Mouse (Mus musculus): ENCODE data around the gene Smarcd1. TPM values are rescaled to one million over a fixed set of nuclear protein-coding genes. Genes with fewer than 3 reads are reported as not detected.

The Smarcd1 gene
- polyA plus RNA-seq, 1 experiment, result 510 TPM

DNA sequence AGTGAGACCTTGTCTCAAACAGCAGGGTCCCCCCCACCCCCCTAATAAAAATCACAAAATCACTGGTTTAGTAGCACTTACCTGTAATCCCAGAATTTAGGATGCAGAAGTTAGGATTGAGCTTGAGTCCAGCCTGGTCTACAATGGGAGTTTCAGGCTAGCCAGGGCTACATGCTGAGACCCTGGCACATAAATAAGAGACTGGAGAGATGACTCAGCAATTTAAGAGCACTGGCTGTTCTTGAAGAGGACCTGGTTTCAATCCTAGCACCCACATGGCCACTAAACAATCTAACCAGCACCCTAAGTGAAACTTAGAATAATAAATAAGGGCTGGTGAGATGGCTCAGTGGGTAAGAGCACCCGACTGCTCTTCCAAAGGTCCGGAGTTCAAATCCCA lies 29.2 kb downstream of the Smarcd1 start:
- Histone ChIP-seq H3K4me3 (ENCODE audit: insufficient read depth, low read depth, low read length) (no peak overlapping the region), H3K4me1 (ENCODE audit: control insufficient read depth, insufficient read depth, low read length) (peaks cover 6% of the 10 kb centered on the region), H3K27ac (ENCODE audit: insufficient read depth, low read depth, low read length) (no peak overlapping the region)
- 97% methylated on average over 2 of the region's 2 CpGs for WGBS
- no peak for TF ChIP-seq CTCF (IDR thresholded peaks at IDR 0.05; ENCODE audit: insufficient read depth, low read depth, low read length)
- TF ChIP-seq POLR2A (IDR thresholded peaks at IDR 0.05; ENCODE audit: insufficient read depth, low read depth, low read length), result no peak

DNA sequence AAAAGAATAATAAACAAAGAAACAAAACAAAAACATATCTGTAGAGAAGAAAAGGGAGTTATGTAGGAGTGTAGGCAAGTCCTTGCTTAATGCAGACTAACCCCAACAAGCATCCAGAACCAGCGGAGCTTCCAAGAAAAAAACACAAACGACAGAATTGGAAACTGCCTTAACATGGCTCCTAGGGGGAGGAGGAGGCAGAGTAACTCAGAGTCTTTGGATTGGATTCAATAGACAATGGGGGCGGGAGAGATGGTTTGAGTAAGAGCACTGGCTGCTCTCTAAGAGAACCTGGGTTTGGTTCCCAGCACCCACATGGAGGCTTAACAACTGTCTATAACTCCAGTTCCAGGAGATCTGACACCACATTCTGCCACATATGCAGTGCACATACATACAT lies 29.7 kb downstream of the Smarcd1 start:
- 76% methylated on average over 3 of the region's 3 CpGs for WGBS
- no peak for TF ChIP-seq CTCF (IDR thresholded peaks at IDR 0.05; ENCODE audit: insufficient read depth, low read depth, low read length)
- TF ChIP-seq POLR2A (IDR thresholded peaks at IDR 0.05; ENCODE audit: insufficient read depth, low read depth, low read length), result no peak
- Histone ChIP-seq H3K27ac (ENCODE audit: insufficient read depth, low read depth, low read length) (no peak overlapping the region), H3K4me3 (ENCODE audit: insufficient read depth, low read depth, low read length) (no peak overlapping the region), H3K4me1 (ENCODE audit: control insufficient read depth, insufficient read depth, low read length) (peaks cover 9% of the 10 kb centered on the region)

DNA sequence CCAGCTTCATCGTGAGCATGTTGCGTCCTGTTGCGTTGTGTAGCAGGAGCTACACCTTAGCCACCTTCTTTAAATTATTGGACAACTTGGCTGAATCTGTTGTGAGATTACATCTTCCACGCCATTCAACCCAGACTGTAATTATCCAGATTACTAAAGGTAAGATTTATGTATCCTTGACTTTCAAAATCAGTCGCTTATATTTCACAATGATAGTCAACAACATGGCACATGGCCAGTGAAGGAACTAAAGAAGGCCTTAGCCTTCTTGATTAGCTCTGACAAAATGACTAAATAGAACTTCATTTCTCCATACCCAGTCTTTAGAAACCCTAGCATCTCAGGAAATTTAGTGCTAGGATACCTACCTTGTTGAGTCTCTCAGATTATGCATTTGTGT lies 31.3 kb downstream of the Smarcd1 start:
- Histone ChIP-seq H3K4me3 (ENCODE audit: insufficient read depth, low read depth, low read length) (no peak overlapping the region), H3K27ac (ENCODE audit: insufficient read depth, low read depth, low read length) (no peak overlapping the region), H3K4me1 (ENCODE audit: control insufficient read depth, insufficient read depth, low read length) (peaks cover 6% of the 10 kb centered on the region)
- TF ChIP-seq CTCF (IDR thresholded peaks at IDR 0.05; ENCODE audit: insufficient read depth, low read depth, low read length) (no peak), POLR2A (IDR thresholded peaks at IDR 0.05; ENCODE audit: insufficient read depth, low read depth, low read length) (no peak)
- 93% methylated on average over 5 of the region's 5 CpGs for WGBS

DNA sequence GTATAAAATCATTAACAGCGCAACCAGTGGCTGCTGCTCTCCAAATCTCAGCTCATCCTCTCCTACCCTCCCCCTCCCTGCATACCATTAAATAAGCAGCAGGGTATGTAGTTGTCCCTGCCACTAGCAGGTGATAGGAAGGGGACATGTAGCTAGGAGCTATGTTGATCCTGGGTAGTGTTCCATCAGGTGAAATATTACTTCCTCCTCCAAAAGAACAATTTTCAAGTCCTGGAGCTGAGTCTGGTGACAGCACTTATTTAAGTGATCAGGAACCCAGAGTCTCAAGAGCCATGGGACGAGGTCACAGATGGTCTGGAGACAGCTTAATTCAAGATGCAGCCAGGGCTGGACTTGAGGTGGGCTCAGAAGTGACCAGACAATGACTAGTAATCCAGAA lies 33.7 kb downstream of the Smarcd1 start:
- Histone ChIP-seq H3K4me1 (ENCODE audit: control insufficient read depth, insufficient read depth, low read length) (peaks cover 6% of the 10 kb centered on the region), H3K27ac (ENCODE audit: insufficient read depth, low read depth, low read length) (no peak overlapping the region), H3K4me3 (ENCODE audit: insufficient read depth, low read depth, low read length) (no peak overlapping the region)
- TF ChIP-seq CTCF (IDR thresholded peaks at IDR 0.05; ENCODE audit: insufficient read depth, low read depth, low read length) (no peak), POLR2A (IDR thresholded peaks at IDR 0.05; ENCODE audit: insufficient read depth, low read depth, low read length) (no peak)
- WGBS, result 88% methylated on average over 2 of the region's 2 CpGs

DNA sequence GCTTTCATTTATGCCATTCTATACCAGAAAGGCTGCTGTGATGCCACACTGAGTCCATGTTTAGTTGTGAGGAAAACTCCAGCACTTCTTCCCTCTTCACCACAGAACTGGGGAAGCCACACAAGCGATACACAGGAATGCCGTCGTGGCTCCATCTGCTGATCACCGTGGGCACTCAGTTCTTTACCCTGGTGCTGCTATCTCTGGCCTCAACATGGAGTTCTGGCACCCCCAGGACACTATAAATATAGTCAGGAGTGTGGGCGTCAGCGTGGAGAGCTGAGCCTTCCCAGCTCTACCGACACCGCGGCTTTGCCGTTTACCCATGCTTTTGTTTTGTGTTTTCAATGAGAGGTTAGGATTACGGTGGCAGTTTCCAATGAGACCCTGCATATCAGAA lies 34.7 kb downstream of the Smarcd1 start:
- TF ChIP-seq CTCF (IDR thresholded peaks at IDR 0.05; ENCODE audit: insufficient read depth, low read depth, low read length) (no peak), POLR2A (IDR thresholded peaks at IDR 0.05; ENCODE audit: insufficient read depth, low read depth, low read length) (no peak)
- Histone ChIP-seq H3K4me1 (ENCODE audit: control insufficient read depth, insufficient read depth, low read length) (peaks cover 6% of the 10 kb centered on the region), H3K27ac (ENCODE audit: insufficient read depth, low read depth, low read length) (peak overlapping the region; percentile 64), H3K4me3 (ENCODE audit: insufficient read depth, low read depth, low read length) (no peak overlapping the region)
- 36% methylated on average over 11 of the region's 11 CpGs for WGBS

DNA sequence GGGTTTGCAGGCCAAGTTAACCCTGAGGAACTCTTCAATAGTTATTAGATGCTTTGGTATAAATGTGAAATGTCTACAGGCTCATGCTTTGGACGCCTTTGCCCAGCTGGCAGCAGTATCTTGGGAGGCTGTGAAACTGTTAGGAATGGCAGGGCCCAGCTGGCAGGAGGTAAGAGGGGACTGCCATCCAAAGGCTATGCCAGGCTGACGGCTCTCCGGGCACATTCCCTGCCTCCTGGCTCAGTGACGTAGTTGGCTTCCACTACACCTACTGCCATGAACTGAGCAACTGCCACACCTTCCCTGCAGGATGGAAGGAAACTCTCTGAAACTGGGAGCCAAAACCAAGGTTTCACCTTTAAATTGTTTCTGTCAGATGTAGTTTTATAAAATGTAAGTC lies 38.3 kb downstream of the Smarcd1 start:
- H3K27ac ChIP-seq (ENCODE audit: insufficient read depth, low read depth, low read length), result no peak overlapping the region
- no peak for TF ChIP-seq CTCF (IDR thresholded peaks at IDR 0.05; ENCODE audit: insufficient read depth, low read depth, low read length)
- no peak for TF ChIP-seq POLR2A (IDR thresholded peaks at IDR 0.05; ENCODE audit: insufficient read depth, low read depth, low read length)
- H3K4me3 ChIP-seq (ENCODE audit: insufficient read depth, low read depth, low read length), result no peak overlapping the region
- 60% methylated on average over 4 of the region's 4 CpGs for WGBS
- peaks cover 6% of the 10 kb centered on the region for H3K4me1 ChIP-seq (ENCODE audit: control insufficient read depth, insufficient read depth, low read length)

DNA sequence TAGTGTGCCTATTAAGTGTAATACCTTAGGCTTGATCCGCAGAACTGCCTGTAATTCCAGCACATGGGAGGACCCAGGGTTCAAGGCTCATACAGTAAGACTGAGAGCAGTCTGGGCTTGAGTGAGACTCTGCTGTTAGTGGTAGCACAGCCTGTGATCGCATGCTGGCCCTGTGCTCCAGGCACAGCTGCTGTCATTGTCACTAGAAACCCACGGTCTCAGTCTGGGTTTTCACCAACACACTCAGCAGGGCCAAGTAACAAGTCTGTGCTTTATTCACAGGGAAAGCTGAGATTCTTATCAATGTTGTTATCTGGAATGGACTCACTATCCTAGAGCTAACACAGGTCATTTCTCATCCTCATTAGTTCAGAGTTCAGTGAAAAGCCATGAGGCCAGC lies 52.3 kb downstream of the Smarcd1 start:
- 47% methylated on average over 3 of the region's 3 CpGs for WGBS
- Histone ChIP-seq H3K4me3 (ENCODE audit: insufficient read depth, low read depth, low read length) (no peak overlapping the region), H3K4me1 (ENCODE audit: control insufficient read depth, insufficient read depth, low read length) (0 out of 2 replicates have a peak, but pooled peaks cover 2% of the 10 kb centered on the region), H3K27ac (ENCODE audit: insufficient read depth, low read depth, low read length) (no peak overlapping the region)
- TF ChIP-seq CTCF (IDR thresholded peaks at IDR 0.05; ENCODE audit: insufficient read depth, low read depth, low read length) (no peak), POLR2A (IDR thresholded peaks at IDR 0.05; ENCODE audit: insufficient read depth, low read depth, low read length) (no peak)

Other genes with a start within 250 kb of the Smarcd1 start
- gene Nckap5l, start 244.4 kb upstream of the Smarcd1 start, polyA plus RNA-seq (2012; ENCODE audit: insufficient read depth, insufficient read length, low replicate concordance, missing spikeins), result not detected in 2 replicates
- gene Bcdin3d, start 227.4 kb upstream of the Smarcd1 start, polyA plus RNA-seq (2012; ENCODE audit: insufficient read depth, insufficient read length, low replicate concordance, missing spikeins), result not detected in 2 replicates
- gene Faim2, start 174.0 kb upstream of the Smarcd1 start, polyA plus RNA-seq (2012; ENCODE audit: insufficient read depth, insufficient read length, low replicate concordance, missing spikeins), result not detected in 2 replicates
- not detected in 2 replicates for gene Aqp2, start 123.1 kb upstream of the Smarcd1 start, polyA plus RNA-seq (2012; ENCODE audit: insufficient read depth, insufficient read length, low replicate concordance, missing spikeins)
- gene Aqp5, start 111.3 kb upstream of the Smarcd1 start, polyA plus RNA-seq (2012; ENCODE audit: insufficient read depth, insufficient read length, low replicate concordance, missing spikeins), result not detected in 2 replicates
- not detected in 2 replicates for gene Aqp6, start 100.7 kb upstream of the Smarcd1 start, polyA plus RNA-seq (2012; ENCODE audit: insufficient read depth, insufficient read length, low replicate concordance, missing spikeins)
- gene Racgap1, start 50.5 kb upstream of the Smarcd1 start, polyA plus RNA-seq (2012; ENCODE audit: insufficient read depth, insufficient read length, low replicate concordance, missing spikeins), result not detected in 2 replicates
- not detected in 2 replicates for gene Asic1, start 31.8 kb upstream of the Smarcd1 start, polyA plus RNA-seq (2012; ENCODE audit: insufficient read depth, insufficient read length, low replicate concordance, missing spikeins)
- gene Gm17349, start 3.4 kb downstream of the Smarcd1 start, polyA plus RNA-seq (2012; ENCODE audit: insufficient read depth, insufficient read length, low replicate concordance, missing spikeins), result not detected in 2 replicates
- gene Gpd1, start 15.4 kb downstream of the Smarcd1 start, polyA plus RNA-seq (2012; ENCODE audit: insufficient read depth, insufficient read length, low replicate concordance, missing spikeins), result not detected in 2 replicates
- not detected in 2 replicates for gene Cox14, start 23.5 kb downstream of the Smarcd1 start, polyA plus RNA-seq (2012; ENCODE audit: insufficient read depth, insufficient read length, low replicate concordance, missing spikeins)
- gene Cers5, start 70.8 kb downstream of the Smarcd1 start, polyA plus RNA-seq (2012; ENCODE audit: insufficient read depth, insufficient read length, low replicate concordance, missing spikeins), result not detected in 2 replicates
- 73.2 TPM in 1 of 2 replicates, not detected in the other for gene Lima1, start 173.3 kb downstream of the Smarcd1 start, polyA plus RNA-seq (2012; ENCODE audit: insufficient read depth, insufficient read length, low replicate concordance, missing spikeins)

Measured in olfactory bulb, adult 2 months (tissue).